Mouse (Mus musculus) lung, postnatal 25 days (tissue): Measurements from ENCODE around the gene Nudt4.

Experiments used
- DNase-seq: peaks from one replicate; pipeline ENCODE4 v3.0.0; 2022; ENCODE audit warnings: low spot score

Nudt4 gene

DNA sequence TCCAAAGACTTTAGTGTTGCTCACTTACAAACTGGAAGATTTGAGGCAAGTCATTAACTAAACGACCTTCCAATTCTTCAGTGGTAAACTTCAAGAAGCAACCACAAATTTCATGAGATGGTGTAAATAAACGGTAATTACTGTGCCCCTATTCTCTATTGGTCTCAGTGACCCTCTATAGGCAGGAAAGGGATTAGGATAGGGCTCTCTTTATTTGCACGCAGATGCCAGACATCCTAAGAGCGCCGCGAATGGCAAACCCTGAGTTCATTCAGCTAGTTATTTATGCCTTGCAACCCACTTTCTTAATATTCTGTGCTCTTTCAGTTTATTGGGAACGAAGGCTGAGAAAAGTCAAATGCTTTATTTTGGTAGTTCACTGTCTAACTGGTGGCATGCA, 62.9 kb downstream of the Nudt4 start:
- DNase-seq = no peak
